In genomic region chr4:88280536-88280935, GRCm38 (mm10) we compare ENCODE assay signal across 19 mouse cellular contexts.
DNase-seq lines count a peak whose midpoint lies in the region; ATAC-seq and TF ChIP-seq lines count a peak whose summit lies in the region.
"Had no signal": no experiment of that assay in that cellular context is flagged by ENCODE, and none has a peak within 500 bp of the region (broad histone marks: within the 10 kb centered on the region; RNA-seq: fewer than 3 reads in every experiment).

No protein-coding gene starts in this region.

- peak; percentile 48 for TF ChIP-seq CTCF in layer of hippocampus, adult 2 months (conservative IDR thresholded peaks at IDR 0.05)

- DNase-seq in layer of hippocampus, adult 2 months (ENCODE audit: low spot score in 2 of 2), result no peak
- DNase-seq in layer of hippocampus, adult 9-10 months (ENCODE audit: low spot score), result no peak
- peak; percentile 38 for DNase-seq in 416B (ENCODE audit: low read depth)
- DNase-seq in R1 (ENCODE audit: low read depth, low spot score), result peak; percentile 51
- peak; percentile 25 for DNase-seq in naive thymus-derived CD4-positive, alpha-beta T cell, adult 2 months (ENCODE audit: low read depth)
- DNase-seq in embryo, embryonic 10 days (ENCODE audit: low spot score), result no peak
- DNase-seq: adrenal gland, adult 2 months; cerebellum, adult 9-11 months; heart, adult 18-20 months; heart, postnatal 10 days; layer of hippocampus, adult 9-11 months; liver, embryonic 13.5 days; right cerebral cortex, adult 18-20 months had no signal

- no peaks in the 10 kb centered on the region for H3K9me3 ChIP-seq in hindbrain, embryonic 12.5 days (replicated peaks)
- H3K9me3 ChIP-seq: embryonic facial prominence, embryonic 12.5 days; forebrain, embryonic 10.5 days; kidney, embryonic 15.5 days; liver, embryonic 13.5 days; megakaryocyte, embryonic 14.5 days had no signal

- no peak overlapping the region for H3K27ac ChIP-seq in layer of hippocampus, adult 2 months
- no peak overlapping the region for H3K27ac ChIP-seq in hindbrain, embryonic 12.5 days
- H3K27ac ChIP-seq: embryonic facial prominence, embryonic 12.5 days; forebrain, embryonic 10.5 days; kidney, embryonic 15.5 days; liver, embryonic 13.5 days had no signal

- H3K36me3 ChIP-seq in hindbrain, embryonic 12.5 days, result no peaks in the 10 kb centered on the region
- H3K36me3 ChIP-seq: embryonic facial prominence, embryonic 12.5 days; forebrain, embryonic 10.5 days; kidney, embryonic 15.5 days; liver, embryonic 13.5 days had no signal

- H3K4me2 ChIP-seq in hindbrain, embryonic 12.5 days (replicated peaks), result no peak overlapping the region
- H3K4me2 ChIP-seq: embryonic facial prominence, embryonic 12.5 days; kidney, embryonic 15.5 days; liver, embryonic 13.5 days had no signal

- H3K4me1 ChIP-seq in hindbrain, embryonic 12.5 days, result no peaks in the 10 kb centered on the region

- H3K4me3 ChIP-seq in layer of hippocampus, adult 2 months, result no peak overlapping the region
- H3K4me3 ChIP-seq in hindbrain, embryonic 12.5 days, result no peak overlapping the region
- H3K4me3 ChIP-seq: embryonic facial prominence, embryonic 12.5 days; forebrain, embryonic 10.5 days; kidney, embryonic 15.5 days; liver, embryonic 13.5 days; megakaryocyte, embryonic 14.5 days had no signal

- H3K9ac ChIP-seq in hindbrain, embryonic 12.5 days, result no peak overlapping the region
- H3K9ac ChIP-seq: embryonic facial prominence, embryonic 12.5 days; kidney, embryonic 15.5 days; liver, embryonic 13.5 days had no signal

- ATAC-seq in hindbrain, embryonic 12.5 days (ENCODE audit: low FRiP score), result no peak
- ATAC-seq: Patski had no signal

- WGBS in hindbrain, embryonic 12.5 days, result 86% methylated on average over 2 of the region's 2 CpGs

- H3K27me3 ChIP-seq in hindbrain, embryonic 12.5 days, result no peaks in the 10 kb centered on the region
- H3K27me3 ChIP-seq: embryonic facial prominence, embryonic 12.5 days; kidney, embryonic 15.5 days; liver, embryonic 13.5 days; megakaryocyte, embryonic 14.5 days; Patski had no signal

Comparison
In these comparisons a context has a peak if more than half of its experiments do, and no peak if none do; other contexts are left out.
1. DNase-seq: peak in 416B (single experiment), R1 (single experiment) and naive thymus-derived CD4-positive, alpha-beta T cell, adult 2 months (single experiment); none in layer of hippocampus, adult 2 months (0 of 2), layer of hippocampus, adult 9-10 months (single experiment) and embryo, embryonic 10 days (single experiment).